Mouse (Mus musculus) left cerebral cortex, adult 8-10 months (tissue): ENCODE data around the gene Marveld1. TPM values are rescaled to one million over a fixed set of nuclear protein-coding genes. Genes with fewer than 3 reads are reported as not detected.

Experiments used
- DNase-seq, 2 experiments: peaks; one replicate each; pipeline ENCODE4 v3.0.0; 2022; ENCODE audit warnings: low spot score in 2 of 2
- total RNA-seq, 4 experiments: library from RNA; stranded (reverse); gene quantifications; 2 replicates each; pipeline ENCODE4 v1.2.4; 2022

The Marveld1 gene
- total RNA-seq, 4 experiments from 2014 or later: 8.7 to 10.2 (median 9.0) TPM

DNA sequence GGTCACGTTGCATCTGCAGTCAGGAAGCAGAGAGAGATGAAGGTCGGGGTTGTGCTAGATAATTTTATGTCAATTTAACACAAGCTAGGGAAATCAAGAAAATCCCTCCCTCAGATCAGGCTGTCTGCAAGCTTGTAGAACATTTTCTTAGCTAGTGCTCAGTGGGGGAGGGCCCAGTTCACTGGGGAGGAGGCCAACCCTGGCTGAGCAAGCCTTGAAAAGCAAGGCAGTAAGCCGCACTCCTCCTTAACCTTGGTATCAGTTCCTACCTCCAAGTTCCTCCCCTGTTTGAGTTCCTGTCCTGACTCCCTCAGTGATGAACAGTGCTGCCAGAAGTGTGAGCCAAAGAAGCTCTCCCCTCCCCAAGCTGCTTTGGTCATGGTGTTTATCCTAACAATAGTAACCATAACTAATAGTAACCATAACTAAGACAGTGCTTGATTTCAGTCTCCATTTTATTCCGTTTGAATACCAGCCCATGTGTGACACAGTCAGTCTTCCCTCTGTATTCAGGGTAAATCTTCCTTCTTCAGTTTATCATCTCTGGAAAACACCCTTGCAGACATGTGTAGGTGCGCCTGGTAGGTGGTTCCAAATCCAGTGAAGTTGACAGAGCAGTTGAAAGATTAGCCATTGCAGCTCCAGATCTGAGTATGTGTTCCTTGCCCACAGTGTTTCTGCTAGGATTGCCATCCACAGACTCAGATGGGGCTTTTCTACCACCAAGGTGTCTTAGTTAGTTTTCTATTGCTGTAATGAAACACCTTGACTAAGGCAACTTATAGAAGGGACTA is 7.3 kb upstream of the Marveld1 start:
- DNase-seq: no peak

DNA sequence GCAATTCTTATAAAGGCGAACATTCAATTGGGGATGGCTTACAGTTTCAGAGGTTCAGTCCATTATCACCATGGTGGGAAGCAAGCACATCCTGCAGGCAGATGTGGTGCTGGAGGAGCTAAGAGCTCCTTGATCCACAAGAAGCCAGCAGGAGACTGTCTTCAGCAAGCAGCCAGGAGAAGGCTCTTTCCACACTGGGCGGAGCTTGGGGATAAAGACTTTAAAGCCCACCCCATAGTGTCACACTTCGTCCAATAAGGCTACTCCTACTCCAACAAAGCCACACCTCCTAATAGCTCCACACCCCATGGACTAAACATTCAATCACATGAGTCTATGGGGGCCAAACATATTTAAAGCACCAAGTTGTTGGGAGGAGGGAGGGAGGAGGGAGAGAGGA is 5.2 kb upstream of the Marveld1 start:
- no peak for DNase-seq

DNA sequence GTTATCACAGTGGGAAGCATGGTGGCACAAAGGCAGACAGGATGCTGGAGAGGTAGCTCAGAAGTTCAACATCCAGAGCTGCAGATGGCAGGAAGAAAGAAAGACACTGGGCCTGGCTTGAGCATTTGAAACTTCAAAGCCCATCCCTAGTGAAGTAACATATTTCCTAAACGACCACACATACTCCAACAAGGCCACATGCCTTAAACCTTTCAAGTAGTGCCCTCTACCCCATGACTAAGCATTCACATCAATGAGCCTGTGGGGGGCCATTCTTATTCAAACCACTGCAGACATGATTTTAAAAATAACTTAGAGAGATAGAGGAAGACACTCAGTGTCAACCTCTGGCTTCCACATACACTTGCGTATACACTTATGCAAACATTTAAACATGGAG is 4.4 kb upstream of the Marveld1 start:
- DNase-seq: no peak

DNA sequence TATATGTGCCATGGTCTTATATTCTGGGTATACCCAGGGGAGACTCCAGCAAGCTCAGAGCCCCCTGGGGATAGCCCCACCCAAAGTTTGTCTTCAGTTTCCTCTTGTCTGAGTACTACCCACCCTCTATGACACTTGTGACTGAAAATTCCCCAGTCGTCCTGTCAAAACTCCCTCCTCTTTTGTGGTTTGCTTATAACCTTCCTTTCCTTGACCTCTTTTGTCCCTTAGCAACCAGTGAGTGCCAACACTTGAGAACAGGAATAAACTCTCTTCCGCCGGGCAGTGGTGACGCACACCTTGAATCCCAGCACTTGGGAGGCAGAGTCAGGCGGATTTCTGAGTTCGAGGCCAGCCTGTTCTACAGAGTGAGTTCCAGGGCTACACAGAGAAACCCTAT is 3.1 kb upstream of the Marveld1 start:
- DNase-seq: no peak

DNA sequence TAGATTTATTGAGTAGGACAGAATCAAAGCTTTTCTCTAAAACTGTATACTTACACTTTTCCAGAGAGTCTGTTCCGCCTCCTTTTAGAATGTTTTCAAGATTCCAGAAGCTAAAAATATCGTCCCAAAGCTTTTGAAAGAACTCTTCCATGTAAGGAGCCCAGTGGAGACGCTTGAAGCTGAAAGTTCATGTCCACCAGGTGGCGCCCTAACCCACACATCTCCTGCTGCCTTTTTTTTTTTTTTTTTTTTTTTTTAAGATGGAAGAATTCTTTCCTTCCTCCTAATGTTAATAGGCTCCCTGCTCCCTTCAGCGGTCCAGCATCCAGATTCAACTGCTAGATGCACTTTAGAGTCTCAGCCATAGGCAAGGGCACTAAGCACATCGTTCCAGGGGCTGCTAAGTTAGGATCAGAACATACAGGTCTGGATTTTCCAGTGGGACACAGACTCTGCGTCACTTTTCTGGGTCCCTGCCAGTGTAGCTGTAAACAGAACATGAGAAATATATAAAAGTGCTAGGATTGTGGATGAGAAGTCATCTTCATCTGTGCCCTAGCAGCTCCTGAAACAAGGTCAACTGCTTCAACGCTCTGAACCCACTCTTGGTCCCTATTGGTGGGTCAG is 2.5 kb upstream of the Marveld1 start:
- DNase-seq: peak; percentile 60 to 78

DNA sequence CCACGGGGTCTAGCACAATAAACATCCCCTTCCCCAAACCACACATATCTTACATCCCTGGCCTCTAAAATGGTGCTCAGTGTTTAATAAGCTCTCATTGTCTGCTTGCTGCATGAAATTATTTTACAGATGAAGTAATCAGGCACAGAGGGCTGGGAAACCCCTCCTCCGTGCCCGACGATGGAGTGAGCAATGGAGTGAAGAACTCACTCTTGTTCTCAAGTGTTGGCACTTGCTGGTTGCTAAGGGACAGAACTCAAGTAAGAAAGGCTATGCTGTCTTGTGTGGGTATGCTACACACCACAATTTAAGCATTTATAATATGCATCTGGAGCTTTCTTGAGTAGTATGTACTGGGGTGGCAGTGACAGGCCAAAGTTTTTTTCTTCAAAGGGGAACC is 2.0 kb upstream of the Marveld1 start:
- no peak for DNase-seq

DNA sequence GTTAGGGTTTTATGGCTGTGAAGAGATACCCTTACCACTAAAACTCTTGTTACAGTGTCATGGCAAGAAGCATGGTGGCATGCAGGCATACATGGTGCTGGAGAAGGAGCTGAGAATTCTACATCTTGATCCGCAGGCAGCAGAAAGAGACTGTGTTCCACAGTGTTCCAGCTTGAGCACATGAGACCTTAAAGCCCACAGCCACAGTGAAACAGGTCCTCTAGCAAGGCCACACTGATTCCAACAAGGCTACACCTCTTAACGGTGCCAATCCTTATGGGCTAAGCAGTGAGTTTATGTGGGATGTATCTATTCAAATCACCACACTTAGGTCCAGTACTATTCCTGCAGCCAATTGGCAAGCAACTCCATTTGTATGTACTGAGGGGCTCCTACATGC is 1.5 kb upstream of the Marveld1 start:
- no peak for DNase-seq

DNA sequence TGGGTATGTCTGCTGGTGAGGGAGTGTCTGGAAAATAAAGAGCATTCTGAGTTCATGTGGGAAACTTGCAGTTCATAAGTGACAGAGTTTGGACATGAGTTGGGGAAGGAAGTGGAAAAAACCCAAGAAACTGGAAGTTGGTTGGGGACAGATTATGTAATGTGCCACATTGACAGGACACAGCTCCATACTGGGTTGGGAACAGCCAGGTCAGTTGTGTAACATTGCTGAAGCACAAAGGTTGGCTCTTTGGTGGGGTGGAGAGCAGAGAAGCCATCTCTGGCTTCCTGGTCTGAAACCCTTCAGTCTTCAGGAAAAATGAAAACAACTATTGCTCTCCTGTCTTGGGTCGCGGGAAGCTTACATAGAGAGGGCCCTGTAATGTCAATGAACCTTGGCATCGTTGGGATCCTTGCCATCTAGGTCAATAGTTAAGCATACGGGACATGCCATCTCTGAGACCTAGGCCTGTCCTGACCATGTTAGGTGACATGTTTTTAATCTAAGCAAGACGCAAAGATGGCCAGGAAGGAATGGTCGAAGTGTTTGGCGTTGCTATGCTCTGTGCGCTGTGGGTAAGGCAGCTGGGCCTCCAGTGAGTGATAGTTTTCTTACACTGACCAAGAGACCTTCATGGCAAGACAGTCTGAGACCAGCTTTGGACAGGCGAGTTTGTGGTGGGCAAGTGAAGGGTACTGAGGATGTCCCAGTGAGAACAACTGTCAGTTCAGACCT is 757 bp upstream of the Marveld1 start:
- no peak for DNase-seq

DNA sequence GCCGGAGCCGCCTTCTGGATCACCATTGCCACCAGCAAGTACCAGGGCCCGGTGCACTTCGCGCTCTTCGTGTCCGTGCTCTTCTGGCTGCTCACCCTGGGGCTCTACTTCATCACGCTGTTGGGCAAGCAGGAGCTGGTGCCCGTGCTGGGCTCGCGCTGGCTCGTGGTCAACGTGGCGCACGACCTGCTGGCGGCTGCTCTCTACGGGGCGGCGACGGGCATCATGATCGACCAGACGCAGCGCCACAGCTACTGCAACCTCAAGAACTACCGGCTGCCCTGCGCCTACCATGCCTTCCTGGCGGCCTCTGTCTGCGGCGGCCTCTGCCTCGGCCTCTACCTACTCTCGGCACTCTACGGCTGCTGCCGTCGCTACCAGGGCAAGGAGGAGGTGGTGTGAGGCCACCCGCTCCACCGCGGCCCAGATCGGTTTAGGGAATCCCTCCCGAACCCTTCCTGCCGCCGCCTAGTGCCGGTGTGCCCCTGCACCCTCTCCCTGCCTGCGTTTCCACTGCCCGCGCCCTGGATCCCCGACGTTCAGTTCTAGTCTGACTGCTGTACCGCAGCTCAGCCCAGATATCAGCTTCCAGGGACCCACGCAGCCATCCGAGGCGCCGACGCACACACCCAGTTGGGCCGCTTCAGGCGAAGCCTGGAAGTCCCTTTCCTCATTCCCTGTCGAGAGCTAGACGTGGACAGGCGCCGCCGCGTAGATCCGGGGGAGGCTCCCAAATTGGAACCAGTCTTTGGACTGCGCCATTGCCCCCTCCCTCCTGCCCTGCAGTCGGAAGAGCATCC is 769 bp downstream of the Marveld1 start:
- DNase-seq: peak in 1 of 2 experiments; percentile 72

DNA sequence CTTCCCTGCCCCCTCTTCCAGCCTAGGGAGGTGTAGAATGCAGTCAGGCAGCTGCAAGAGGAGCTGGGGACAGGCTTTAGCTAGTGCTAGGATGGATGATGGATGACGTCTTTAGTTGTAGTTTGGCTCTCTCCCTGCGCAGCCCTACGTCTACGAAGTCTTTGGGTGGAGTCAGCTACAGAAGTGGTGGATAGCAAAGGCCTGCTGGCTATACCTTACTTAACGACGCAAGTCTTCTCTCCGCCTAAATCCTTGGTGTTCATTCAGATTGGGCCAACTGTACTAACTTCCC is 1.3 kb downstream of the Marveld1 start:
- DNase-seq: no peak

DNA sequence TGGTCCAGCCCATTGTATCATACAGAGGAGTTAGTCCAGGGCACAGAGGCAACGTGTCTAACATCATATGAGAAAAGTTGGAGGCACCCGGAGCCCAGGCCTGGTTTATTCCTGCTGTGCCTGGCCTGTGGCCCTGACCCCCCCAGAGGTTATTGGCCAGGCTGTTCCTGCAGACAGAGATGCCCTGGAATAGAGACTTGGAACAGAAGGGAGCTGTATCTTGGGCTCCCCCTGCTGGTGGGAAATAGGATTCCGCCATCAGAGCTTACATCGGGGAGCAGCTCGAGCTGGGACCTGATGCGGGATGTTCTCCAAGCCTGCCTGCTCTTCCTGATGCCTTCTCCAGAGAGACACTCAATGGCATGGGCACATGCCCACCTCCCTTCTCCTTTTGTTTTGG is 4.8 kb downstream of the Marveld1 start:
- DNase-seq: peak; percentile 77 to 81

DNA sequence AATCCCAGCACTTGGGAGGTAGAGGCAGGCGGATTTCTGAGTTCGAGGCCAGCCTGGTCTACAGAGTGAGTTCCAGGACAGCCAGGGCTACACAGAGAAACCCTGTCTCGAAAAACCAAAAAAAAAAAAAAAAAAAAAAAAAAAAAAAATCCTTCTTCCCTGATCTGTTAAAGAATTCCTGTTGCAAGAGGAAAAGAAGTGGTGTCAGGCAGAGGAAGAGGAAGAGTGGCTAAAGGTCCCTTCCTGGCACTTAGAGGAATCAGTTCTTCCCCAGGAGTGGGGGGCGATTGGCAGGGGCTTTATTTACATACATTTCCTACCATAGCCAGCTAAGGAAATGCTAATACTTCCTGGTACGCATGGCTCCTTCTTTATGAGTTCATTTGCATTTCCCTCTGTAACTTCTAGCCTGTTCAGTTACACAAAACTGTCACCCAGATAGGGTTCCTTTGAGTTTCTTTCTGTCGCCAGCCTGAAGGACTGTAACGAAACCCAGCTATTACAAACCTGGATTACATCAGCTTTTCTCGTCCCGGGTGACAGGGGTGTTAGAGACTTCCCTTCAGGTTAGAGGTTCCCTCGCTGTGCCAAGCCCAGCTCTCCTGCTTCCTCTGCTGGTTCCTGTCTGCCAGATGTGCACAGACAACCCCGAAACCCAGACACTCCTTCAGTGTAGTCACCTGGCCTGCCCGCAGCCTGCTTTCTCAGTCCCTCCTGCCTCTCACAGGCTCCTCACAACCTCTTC is 10.5 kb downstream of the Marveld1 start:
- DNase-seq: no peak

DNA sequence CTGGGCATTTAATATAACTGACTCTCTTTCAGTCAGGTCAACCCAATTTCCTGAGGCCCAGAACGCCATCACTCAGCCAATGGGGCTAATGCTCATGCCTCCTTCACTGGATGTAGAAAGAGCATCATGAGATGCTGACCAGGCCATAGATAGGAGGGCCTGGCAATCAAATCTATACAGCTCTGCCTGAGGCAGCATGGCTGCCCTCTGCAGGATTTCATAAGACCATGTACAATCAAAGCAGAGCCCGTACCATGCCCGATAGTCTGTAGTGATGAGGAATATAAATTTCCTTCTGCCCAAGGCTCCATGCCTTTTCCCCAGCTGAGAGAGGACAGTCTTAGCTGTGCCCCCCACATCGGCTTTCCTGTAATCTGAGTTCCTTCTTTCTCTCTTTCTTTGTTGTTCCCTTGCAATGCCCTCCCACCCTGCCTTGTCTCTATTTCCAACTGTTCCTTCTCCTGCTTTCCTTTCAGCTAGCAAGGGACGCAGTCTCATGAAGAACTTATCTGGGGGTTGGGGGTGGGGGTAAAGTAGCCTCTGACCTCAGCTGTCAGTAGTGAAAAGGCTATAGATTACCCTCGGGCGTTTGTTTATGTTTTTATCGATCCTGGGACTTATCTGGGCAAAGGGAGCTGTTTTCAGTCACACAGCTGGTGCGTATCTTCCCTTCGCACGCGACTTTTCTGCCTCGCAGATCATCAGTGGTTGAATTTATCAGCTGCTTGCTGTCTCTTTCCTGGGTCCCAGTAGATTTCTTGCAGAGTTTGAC is 11.2 kb downstream of the Marveld1 start:
- no peak for DNase-seq

DNA sequence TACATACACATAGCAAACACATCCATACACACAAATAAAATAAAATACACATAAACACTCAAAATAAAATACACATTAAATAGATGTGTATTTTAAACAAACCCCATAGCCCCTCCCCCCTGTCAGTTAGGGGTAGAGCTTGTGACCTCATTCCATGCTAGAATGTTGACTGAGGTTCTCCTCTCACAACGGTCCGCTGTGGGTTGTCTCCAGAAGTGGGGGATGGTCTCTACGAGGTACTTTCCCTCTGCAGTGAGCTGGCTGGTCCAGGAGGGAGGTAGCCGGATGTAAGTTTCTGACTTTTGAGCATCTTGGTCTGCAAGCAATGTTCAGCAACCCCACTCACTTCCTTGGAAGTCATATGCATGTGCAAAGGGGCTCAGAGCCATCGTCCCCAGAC is 16.6 kb downstream of the Marveld1 start, which contains the start of gene Zfyve27:
Gene Zfyve27 (plus strand): TSS at position 188 of the 400 bp plus-strand sequence.
- DNase-seq: no peak

DNA sequence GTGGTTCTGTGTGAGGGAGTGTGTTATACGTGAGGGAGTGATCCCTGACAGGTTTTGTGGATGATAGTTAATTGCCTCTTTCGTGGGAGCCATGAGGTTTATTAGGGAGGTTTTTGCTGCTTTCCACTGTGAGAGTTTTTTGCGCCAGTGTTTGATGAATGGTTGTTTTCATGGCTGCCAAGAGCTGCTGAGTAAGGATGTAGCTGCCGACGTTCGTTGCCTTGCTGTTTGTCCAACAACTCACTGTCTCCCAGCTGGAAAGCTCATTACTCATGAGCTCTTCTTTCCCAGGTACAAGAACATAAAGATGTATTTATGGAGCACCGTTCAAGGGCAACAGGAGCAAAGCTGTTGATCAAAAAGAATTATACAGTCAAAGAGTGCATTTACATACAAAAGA is 17.0 kb downstream of the Marveld1 start:
- DNase-seq: no peak

DNA sequence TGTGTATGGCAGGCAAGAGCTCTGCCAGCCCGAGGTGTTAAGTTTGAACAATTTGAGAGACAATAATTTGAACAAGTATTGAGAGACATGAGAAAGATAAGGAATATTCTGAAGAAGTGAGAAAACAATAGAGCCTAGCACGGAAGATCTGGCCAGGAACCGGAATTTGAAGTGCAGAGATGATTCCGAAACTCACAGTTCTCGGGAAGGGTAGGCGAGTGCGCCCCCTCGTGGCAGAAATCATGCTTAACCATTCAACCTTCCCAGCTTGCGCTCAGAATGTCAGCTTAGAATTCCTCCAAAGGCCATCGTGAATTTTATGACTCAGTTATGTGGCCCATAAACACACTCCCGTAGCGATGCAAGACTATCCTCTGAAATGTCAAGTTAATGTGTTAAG is 18.9 kb downstream of the Marveld1 start:
- DNase-seq: peak in 1 of 2 experiments; percentile 91

DNA sequence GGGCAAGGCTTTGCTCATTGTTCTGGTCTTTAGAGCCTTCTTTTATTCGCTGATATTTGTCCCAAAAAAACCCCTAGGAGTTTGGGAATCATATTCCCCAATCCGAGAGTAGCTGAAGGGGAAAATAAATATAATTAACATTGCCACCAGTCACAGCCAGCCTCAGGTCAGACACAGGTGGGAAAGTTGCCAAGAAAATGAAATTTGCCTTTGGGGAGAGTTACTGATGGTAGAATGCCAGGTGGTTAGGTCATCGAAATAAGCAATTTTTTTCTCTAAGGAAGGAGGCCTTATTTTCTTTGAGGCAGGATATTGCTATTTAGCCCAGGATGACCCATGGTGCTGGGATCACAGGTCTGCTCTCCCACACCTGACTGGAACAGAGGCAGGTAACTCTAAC is 19.6 kb downstream of the Marveld1 start:
- no peak for DNase-seq

DNA sequence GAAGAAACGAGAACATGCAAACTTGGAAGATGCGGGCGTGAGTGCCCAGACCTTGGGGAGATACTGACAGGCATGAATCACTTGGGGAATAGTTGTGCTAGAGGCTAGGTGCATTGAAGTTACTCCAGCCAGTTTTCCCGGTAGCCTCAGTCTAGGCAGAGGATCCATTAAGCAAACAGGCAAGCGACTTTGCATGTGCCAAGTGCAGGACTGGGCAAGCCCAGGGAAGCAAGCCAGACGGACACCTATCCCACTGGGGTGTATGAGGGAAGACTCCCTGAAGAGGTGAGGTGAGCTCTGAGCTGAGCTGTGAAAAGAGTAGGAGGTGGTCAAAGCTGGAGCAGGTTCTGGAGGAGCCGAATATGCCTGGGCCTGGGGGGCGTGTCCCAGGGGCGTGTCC is 20.3 kb downstream of the Marveld1 start:
- no peak for DNase-seq

DNA sequence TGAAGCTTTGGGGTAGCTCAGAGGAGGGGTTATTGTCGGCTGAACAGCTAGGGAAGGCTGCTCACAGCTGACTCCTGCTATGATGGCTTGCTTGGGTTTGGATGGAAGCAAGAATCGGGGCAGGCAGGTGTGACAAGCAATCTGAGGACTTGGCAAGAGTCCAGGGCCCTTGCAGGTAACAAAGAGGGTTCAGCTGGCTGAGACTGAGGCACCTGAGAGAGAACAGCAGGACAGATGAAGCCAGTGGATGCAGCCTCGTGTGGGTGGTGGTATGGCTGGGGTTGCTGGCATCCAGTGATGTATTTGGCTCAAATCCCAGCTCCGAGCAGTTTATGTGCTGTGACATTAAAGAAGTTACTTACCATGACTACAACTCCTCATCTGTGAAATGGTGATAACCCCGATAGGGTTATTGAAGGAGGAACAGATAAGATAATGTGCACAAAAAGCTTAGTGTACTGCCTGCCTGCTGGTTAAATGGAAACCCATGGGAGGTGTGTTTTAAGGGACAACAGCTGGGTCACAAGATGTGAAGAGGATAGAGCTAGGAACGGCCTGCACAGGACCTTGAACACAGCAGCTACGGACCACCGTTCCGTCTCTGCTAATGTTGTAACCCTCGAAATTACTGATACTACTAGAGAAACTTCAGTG is 22.2 kb downstream of the Marveld1 start:
- DNase-seq: no peak
